ENCODE assay signal across 26 mouse cellular contexts in the genomic region with DNA sequence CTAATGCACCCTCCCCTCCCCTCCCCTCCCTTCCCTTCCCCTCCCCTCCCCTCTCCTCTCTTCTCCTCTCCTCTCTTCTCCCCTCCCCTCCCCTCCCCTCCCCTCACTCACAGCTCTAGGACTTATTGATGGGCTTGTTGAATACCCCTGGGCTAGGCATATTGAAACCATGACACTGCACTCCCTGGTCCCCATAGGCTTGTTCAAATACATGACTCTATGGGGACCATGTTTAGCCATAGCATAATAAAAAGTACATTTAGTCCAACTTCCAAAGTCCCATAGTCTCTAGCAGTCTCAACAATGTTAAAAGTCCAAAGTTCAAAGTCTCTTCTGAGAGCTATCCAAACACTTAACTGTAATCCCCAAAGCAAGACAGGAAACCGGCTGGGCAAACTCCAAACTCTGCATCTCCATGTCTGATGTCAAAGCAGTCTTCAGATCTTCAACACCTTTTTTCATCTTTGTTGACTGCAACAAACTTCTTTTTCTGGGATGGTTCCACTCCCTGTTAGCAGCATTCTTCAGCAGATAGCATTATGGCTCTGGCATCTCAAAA. TPM values are rescaled to one million over a fixed set of nuclear protein-coding genes. Genes with fewer than 3 reads are reported as not detected.
DNase-seq lines count a peak whose midpoint lies in the region; ATAC-seq and TF ChIP-seq lines count a peak whose summit lies in the region.
"Had no signal": no experiment of that assay in that cellular context is flagged by ENCODE, and none has a peak within 500 bp of the region (broad histone marks: within the 10 kb centered on the region; RNA-seq: fewer than 3 reads in every experiment).

No protein-coding gene starts in this region.

- TF ChIP-seq POLR2A in liver, adult 2 months (IDR thresholded peaks at IDR 0.05; ENCODE audit: extremely low read depth, insufficient read depth, low read length), result no peak

- TF ChIP-seq CTCF in liver, adult 2 months (IDR thresholded peaks at IDR 0.05; ENCODE audit: low read depth, low read length), result no peak

- H3K36me3 ChIP-seq in kidney, embryonic 16.5 days (ENCODE audit: insufficient read depth, low read length), result no peaks in the 10 kb centered on the region
- H3K36me3 ChIP-seq in liver, adult 2 months (ENCODE audit: control insufficient read depth, insufficient read depth, low read length), result peaks cover 74% of the 10 kb centered on the region
- peaks cover 2% of the 10 kb centered on the region for H3K36me3 ChIP-seq in liver, embryonic 12.5 days
- no peaks in the 10 kb centered on the region for H3K36me3 ChIP-seq in limb, embryonic 10.5 days
- no peaks in the 10 kb centered on the region for H3K36me3 ChIP-seq in neural tube, embryonic 15.5 days
- H3K36me3 ChIP-seq: embryonic facial prominence, embryonic 10.5 days; embryonic facial prominence, embryonic 13.5 days; forebrain, embryonic 12.5 days; forebrain, embryonic 15.5 days; hindbrain, embryonic 10.5 days; hindbrain, embryonic 13.5 days had no signal

- no peak overlapping the region for H3K4me3 ChIP-seq in kidney, embryonic 16.5 days (ENCODE audit: low read length)
- no peak overlapping the region for H3K4me3 ChIP-seq in liver, adult 2 months (ENCODE audit: insufficient read depth, low read depth, low read length)
- H3K4me3 ChIP-seq in liver, embryonic 12.5 days, result no peak overlapping the region
- no peak overlapping the region for H3K4me3 ChIP-seq in limb, embryonic 10.5 days
- H3K4me3 ChIP-seq in neural tube, embryonic 15.5 days (replicated peaks), result no peak overlapping the region
- H3K4me3 ChIP-seq: embryonic facial prominence, embryonic 10.5 days; embryonic facial prominence, embryonic 13.5 days; erythroblast, embryonic 14.5 days; forebrain, embryonic 12.5 days; forebrain, embryonic 15.5 days; hindbrain, embryonic 10.5 days; hindbrain, embryonic 13.5 days had no signal

- no peaks in the 10 kb centered on the region for H3K27me3 ChIP-seq in kidney, embryonic 16.5 days (ENCODE audit: insufficient read depth, low read length)
- no peaks in the 10 kb centered on the region for H3K27me3 ChIP-seq in liver, adult 2 months (ENCODE audit: control insufficient read depth, insufficient read depth, low read length)
- no peaks in the 10 kb centered on the region for H3K27me3 ChIP-seq in liver, embryonic 12.5 days (replicated peaks)
- no peaks in the 10 kb centered on the region for H3K27me3 ChIP-seq in limb, embryonic 10.5 days (ENCODE audit: low read depth, poor library complexity, severe bottlenecking)
- H3K27me3 ChIP-seq in neural tube, embryonic 15.5 days (replicated peaks), result no peaks in the 10 kb centered on the region
- H3K27me3 ChIP-seq: embryonic facial prominence, embryonic 13.5 days; forebrain, embryonic 12.5 days; forebrain, embryonic 15.5 days; hindbrain, embryonic 13.5 days had no signal

- H3K27ac ChIP-seq in kidney, embryonic 16.5 days (ENCODE audit: low read length), result no peak overlapping the region
- H3K27ac ChIP-seq in liver, adult 2 months (replicated peaks; ENCODE audit: insufficient read depth, low read depth, low read length), result no peak overlapping the region
- H3K27ac ChIP-seq in liver, embryonic 12.5 days, result no peak overlapping the region
- no peak overlapping the region for H3K27ac ChIP-seq in limb, embryonic 10.5 days
- H3K27ac ChIP-seq in neural tube, embryonic 15.5 days (replicated peaks), result no peak overlapping the region
- H3K27ac ChIP-seq: embryonic facial prominence, embryonic 10.5 days; embryonic facial prominence, embryonic 13.5 days; forebrain, embryonic 12.5 days; forebrain, embryonic 15.5 days; hindbrain, embryonic 10.5 days; hindbrain, embryonic 13.5 days had no signal

- no peaks in the 10 kb centered on the region for H3K79me2 ChIP-seq in liver, adult 2 months (ENCODE audit: control insufficient read depth, insufficient read depth, low read length)

- intact Hi-C loops in heart, postnatal 25 days (cut with DNase I), result no loop called here

- peak; percentile 55 for DNase-seq in heart, adult 11 months
- DNase-seq in heart, postnatal 25 days (ENCODE audit: low spot score), result no peak
- peak; percentile 15 to 43 for DNase-seq in kidney, adult 8-10 months
- peak; percentile 70 for DNase-seq in liver, adult 2 months (ENCODE audit: extremely low read depth, low read depth, low spot score)
- no peak for DNase-seq in limb, embryonic 10.5 days (ENCODE audit: low spot score)
- DNase-seq: adrenal gland, adult 8-10 months; adrenal gland, postnatal 25 days; cerebellum, adult 11-12 months; cerebellum, adult 8-10 months; cerebellum, postnatal 10 days; cerebellum, postnatal 36 days; embryo, embryonic 11 days; gastrocnemius, postnatal 25 days; heart, postnatal 36 days had no signal

- no peak overlapping the region for H3K9ac ChIP-seq in kidney, embryonic 16.5 days (replicated peaks; ENCODE audit: low read length)
- no peak overlapping the region for H3K9ac ChIP-seq in liver, adult 2 months (ENCODE audit: low read depth, low read length)
- no peak overlapping the region for H3K9ac ChIP-seq in liver, embryonic 12.5 days
- no peak overlapping the region for H3K9ac ChIP-seq in neural tube, embryonic 15.5 days (replicated peaks)
- H3K9ac ChIP-seq: embryonic facial prominence, embryonic 13.5 days; forebrain, embryonic 12.5 days; forebrain, embryonic 15.5 days; hindbrain, embryonic 13.5 days had no signal

- ATAC-seq in kidney, embryonic 16.5 days (ENCODE audit: low FRiP score, low TSS enrichment), result no peak
- ATAC-seq in liver, embryonic 12.5 days, result no peak
- no peak for ATAC-seq in neural tube, embryonic 15.5 days (ENCODE audit: low FRiP score)
- ATAC-seq: activated CD4-positive, CD25-positive, alpha-beta regulatory T cell, adult 4 months; forebrain, embryonic 15.5 days had no signal

- 83% methylated on average over 1 of the region's 1 CpGs for WGBS in kidney, embryonic 16.5 days
- WGBS in liver, adult 2 months, result 32% methylated on average over 1 of the region's 1 CpGs
- 71% methylated on average over 1 of the region's 1 CpGs for WGBS in liver, embryonic 12.5 days (ENCODE audit: insufficient replicate concordance)
- WGBS in limb, embryonic 10.5 days, result 93% methylated on average over 1 of the region's 1 CpGs
- WGBS in neural tube, embryonic 15.5 days, result 97% methylated on average over 1 of the region's 1 CpGs

- H3K4me1 ChIP-seq in kidney, embryonic 16.5 days (ENCODE audit: insufficient read depth, low read length), result no peaks in the 10 kb centered on the region
- H3K4me1 ChIP-seq in liver, adult 2 months (ENCODE audit: control insufficient read depth, insufficient read depth, low read length), result no peaks in the 10 kb centered on the region; the same call in 1 of the 2 replicates
- no peaks in the 10 kb centered on the region for H3K4me1 ChIP-seq in liver, embryonic 12.5 days
- H3K4me1 ChIP-seq in limb, embryonic 10.5 days, result no peaks in the 10 kb centered on the region
- peaks cover 5% of the 10 kb centered on the region for H3K4me1 ChIP-seq in neural tube, embryonic 15.5 days
- H3K4me1 ChIP-seq: embryonic facial prominence, embryonic 13.5 days; forebrain, embryonic 15.5 days had no signal

- H3K9me3 ChIP-seq in kidney, embryonic 16.5 days (ENCODE audit: low read length), result no peaks in the 10 kb centered on the region
- no peaks in the 10 kb centered on the region for H3K9me3 ChIP-seq in liver, embryonic 12.5 days (replicated peaks)
- H3K9me3 ChIP-seq in limb, embryonic 10.5 days (replicated peaks), result no peaks in the 10 kb centered on the region
- no peaks in the 10 kb centered on the region for H3K9me3 ChIP-seq in neural tube, embryonic 15.5 days (replicated peaks)
- H3K9me3 ChIP-seq: embryonic facial prominence, embryonic 10.5 days; embryonic facial prominence, embryonic 13.5 days; forebrain, embryonic 12.5 days; forebrain, embryonic 15.5 days; hindbrain, embryonic 10.5 days; hindbrain, embryonic 13.5 days had no signal

- H3K4me2 ChIP-seq in kidney, embryonic 16.5 days (replicated peaks; ENCODE audit: low read depth, low read length), result no peak overlapping the region
- no peak overlapping the region for H3K4me2 ChIP-seq in liver, embryonic 12.5 days
- no peak overlapping the region for H3K4me2 ChIP-seq in neural tube, embryonic 15.5 days
- H3K4me2 ChIP-seq: embryonic facial prominence, embryonic 13.5 days; forebrain, embryonic 12.5 days; forebrain, embryonic 15.5 days; heart, embryonic 11.5 days; hindbrain, embryonic 13.5 days had no signal

RNA-seq across cellular contexts. Expression of a gene that starts 35.4 kb away (rescaled TPM):
- 1 to 10 TPM; 1.6 to 1.9 TPM for total RNA-seq in heart, postnatal 25 days (2021)
- 0.26 and 0.30 TPM in 2 replicates for polyA plus RNA-seq in kidney, embryonic 16.5 days (2015; fragmentation: Nextera tagmentation; extraction: Ambion mirVana)
- total RNA-seq in liver, adult 2 months (2014; rRNA removed), result 157 and 197 TPM in 2 replicates
- 77.7 and 79.8 TPM in 2 replicates for polyA plus RNA-seq in liver, adult 2 months (2012; rRNA removed)
- 6.2 and 7.0 TPM in 2 replicates for polyA plus RNA-seq in liver, embryonic 12.5 days (2016; fragmentation: Nextera tagmentation; extraction: Ambion mirVana)
- polyA plus RNA-seq in limb, embryonic 10.5 days (2016; fragmentation: Nextera tagmentation; extraction: Ambion mirVana), result 0.24 and 0.29 TPM in 2 replicates
- 0.10 and 0.26 TPM in 2 replicates for polyA plus RNA-seq in neural tube, embryonic 15.5 days (2015; fragmentation: Nextera tagmentation; extraction: Ambion mirVana)
- polyA plus RNA-seq: activated CD4-positive, CD25-positive, alpha-beta regulatory T cell, adult 4 months had no signal

Comparison
In these comparisons a context has a peak if more than half of its experiments do, and no peak if none do; other contexts are left out.
1. DNase-seq: peak in heart, adult 11 months (single experiment), kidney, adult 8-10 months (2 of 2) and liver, adult 2 months (single experiment); none in heart, postnatal 25 days (single experiment) and limb, embryonic 10.5 days (single experiment).